ENCODE assay signal across 31 mouse cellular contexts in the genomic region with DNA sequence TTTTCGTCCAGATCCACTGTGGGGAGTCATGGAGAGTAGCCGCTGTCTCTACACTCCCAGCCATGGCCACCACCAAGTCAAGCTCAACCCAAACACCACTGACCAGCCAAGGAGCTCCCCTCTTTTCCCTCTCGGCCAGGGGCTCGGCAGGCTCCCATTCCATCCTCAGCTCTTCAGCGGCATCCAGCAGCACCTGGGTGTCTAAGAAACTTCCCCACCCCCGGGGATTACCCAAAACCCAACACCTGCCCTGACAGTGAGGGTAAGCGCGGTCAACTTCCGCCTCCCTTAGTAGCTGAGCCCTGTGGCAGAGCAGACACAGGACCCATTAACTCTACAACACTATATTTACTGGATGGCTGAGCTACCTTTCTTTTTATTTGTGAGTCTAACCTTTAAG. TPM values are rescaled to one million over a fixed set of nuclear protein-coding genes. Genes with fewer than 3 reads are reported as not detected.
A peak's percentile ranks its signal among the peaks of the same experiment; 100 is the strongest.
DNase-seq lines count a peak whose midpoint lies in the region; ATAC-seq and TF ChIP-seq lines count a peak whose summit lies in the region.
"Had no signal": no experiment of that assay in that cellular context is flagged by ENCODE, and none has a peak within 500 bp of the region (broad histone marks: within the 10 kb centered on the region; RNA-seq: fewer than 3 reads in every experiment).

No protein-coding gene starts in this region.

- no peak for TF ChIP-seq POLR2A in liver, adult 2 months (IDR thresholded peaks at IDR 0.05; ENCODE audit: extremely low read depth, insufficient read depth, low read length)
- no peak for TF ChIP-seq POLR2A in CH12.LX (IDR thresholded peaks at IDR 0.05; ENCODE audit: low read depth, low read length)

- TF ChIP-seq EP300 in CH12.LX (IDR thresholded peaks at IDR 0.05; ENCODE audit: low read length): no peak

- 92% methylated on average over 9 of the region's 9 CpGs for WGBS in liver, adult 2 months
- 66% methylated on average over 9 of the region's 9 CpGs for WGBS in liver, embryonic 12.5 days (ENCODE audit: insufficient replicate concordance)
- WGBS in hindbrain, embryonic 16.5 days: 90% methylated on average over 9 of the region's 9 CpGs

- peak; percentile 2 for DNase-seq in kidney, adult 9 months
- no peak for DNase-seq in kidney, postnatal 14 days
- no peak for DNase-seq in liver, adult 2 months (ENCODE audit: extremely low read depth, low read depth, low spot score)
- DNase-seq in CH12.LX (ENCODE audit: extremely low read depth) (peak; percentile 24), ES-E14 (ENCODE audit: low read depth, low spot score) (no peak)
- DNase-seq: adrenal gland, adult 2 months; adrenal gland, postnatal 10 days; adrenal gland, postnatal 25 days; B cell, adult 2 months; cerebellum, adult 11 months; cerebellum, adult 18-20 months; cerebellum, adult 8-10 months; cerebellum, adult 9-11 months; cerebellum, postnatal 14 days; cerebellum, postnatal 36 days; forebrain, postnatal 0 days had no signal

- no peak overlapping the region for H3K4me3 ChIP-seq in liver, adult 2 months (ENCODE audit: insufficient read depth, low read depth, low read length)
- no peak overlapping the region for H3K4me3 ChIP-seq in liver, embryonic 12.5 days
- H3K4me3 ChIP-seq in CH12.LX (replicated peaks in 1 of 3; ENCODE audit: low read depth in 2 of 3, low read length in 2 of 3, poor library complexity in 1 of 3) (no peak overlapping the region), ES-E14 (ENCODE audit: insufficient read depth in 1 of 2, low read depth in 1 of 2, low read length in 2 of 2, poor library complexity in 1 of 2, severe bottlenecking in 1 of 2) (peak overlapping the region in 1 of 2 experiments; percentile 41; a peak in 2 of 4 replicates)
- no peak overlapping the region for H3K4me3 ChIP-seq in hindbrain, embryonic 16.5 days (ENCODE audit: low read length)
- H3K4me3 ChIP-seq: embryonic facial prominence, embryonic 10.5 days; embryonic facial prominence, embryonic 12.5 days; forebrain, embryonic 13.5 days; forebrain, embryonic 15.5 days had no signal

- H3K9me3 ChIP-seq in liver, embryonic 12.5 days (replicated peaks): no peaks in the 10 kb centered on the region
- peaks cover 2% of the 10 kb centered on the region for H3K9me3 ChIP-seq in CH12.LX (replicated peaks; ENCODE audit: low read length)
- H3K9me3 ChIP-seq in ES-E14 (ENCODE audit: control insufficient read depth, insufficient read depth, low read depth, low read length): no peaks in the 10 kb centered on the region
- H3K9me3 ChIP-seq in hindbrain, embryonic 16.5 days (ENCODE audit: control insufficient read depth, low read length): no peaks in the 10 kb centered on the region
- H3K9me3 ChIP-seq: embryonic facial prominence, embryonic 10.5 days; embryonic facial prominence, embryonic 12.5 days; forebrain, embryonic 13.5 days; forebrain, embryonic 15.5 days had no signal

- H3K27me3 ChIP-seq in liver, adult 2 months (ENCODE audit: control insufficient read depth, insufficient read depth, low read length): no peaks in the 10 kb centered on the region
- no peaks in the 10 kb centered on the region for H3K27me3 ChIP-seq in liver, embryonic 12.5 days (replicated peaks)
- peaks cover 2% of the 10 kb centered on the region for H3K27me3 ChIP-seq in CH12.LX (replicated peaks)
- H3K27me3 ChIP-seq in hindbrain, embryonic 16.5 days (replicated peaks; ENCODE audit: control insufficient read depth, insufficient read depth, low read length): no peaks in the 10 kb centered on the region
- H3K27me3 ChIP-seq: embryonic facial prominence, embryonic 12.5 days; forebrain, embryonic 13.5 days; forebrain, embryonic 15.5 days; Patski had no signal

- TF ChIP-seq CTCF in liver, adult 2 months (IDR thresholded peaks at IDR 0.05; ENCODE audit: low read depth, low read length): no peak
- TF ChIP-seq CTCF in CH12.LX (conservative IDR thresholded peaks at IDR 0.05 in 1 of 2, IDR thresholded peaks at IDR 0.05 in 1 of 2; ENCODE audit: low read depth in 2 of 2, low read length in 2 of 2): no peak

- no peak overlapping the region for H3K4me2 ChIP-seq in liver, embryonic 12.5 days
- no peak overlapping the region for H3K4me2 ChIP-seq in CH12.LX (ENCODE audit: insufficient read depth, low read depth, poor library complexity, severe bottlenecking)
- H3K4me2 ChIP-seq in hindbrain, embryonic 16.5 days (ENCODE audit: low read length): no peak overlapping the region
- H3K4me2 ChIP-seq: embryonic facial prominence, embryonic 12.5 days; forebrain, embryonic 13.5 days; forebrain, embryonic 15.5 days had no signal

- H3K27ac ChIP-seq in liver, adult 2 months (replicated peaks; ENCODE audit: insufficient read depth, low read depth, low read length): peak overlapping the region; percentile 52
- no peak overlapping the region for H3K27ac ChIP-seq in liver, embryonic 12.5 days
- H3K27ac ChIP-seq in CH12.LX (ENCODE audit: insufficient read depth, low read depth) (no peak overlapping the region), ES-E14 (ENCODE audit: insufficient read depth, low read depth, low read length, poor library complexity, severe bottlenecking) (no peak overlapping the region)
- H3K27ac ChIP-seq in hindbrain, embryonic 16.5 days (ENCODE audit: low read depth, low read length): no peak overlapping the region
- H3K27ac ChIP-seq: embryonic facial prominence, embryonic 10.5 days; embryonic facial prominence, embryonic 12.5 days; forebrain, embryonic 13.5 days; forebrain, embryonic 15.5 days had no signal

- no peak for TF ChIP-seq RAD21 in CH12.LX (IDR thresholded peaks at IDR 0.05; ENCODE audit: low read depth, low read length)

- no peak for ATAC-seq in liver, embryonic 12.5 days
- no peak for ATAC-seq in activated CD4-positive, CD25-positive, alpha-beta regulatory T cell, adult 4 months
- no peak for ATAC-seq in hindbrain, embryonic 16.5 days
- ATAC-seq: CD4-positive, CD25-positive, alpha-beta regulatory T cell, adult 4 months; forebrain, embryonic 13.5 days; forebrain, embryonic 15.5 days; forebrain, postnatal 0 days; Patski had no signal

- dilution Hi-C loops in CH12.LX (cut with MboI; ENCODE audit: extremely low pct_ligation_motif_present, extremely low pct_unique_long_range_greater_than_20kb, low sequenced_read_pairs): no loop called here

- peaks cover 17% of the 10 kb centered on the region for H3K4me1 ChIP-seq in liver, adult 2 months (ENCODE audit: control insufficient read depth, insufficient read depth, low read length)
- peaks cover 17% of the 10 kb centered on the region for H3K4me1 ChIP-seq in liver, embryonic 12.5 days
- peaks cover 0 to 23% of the 10 kb centered on the region in 2 experiments; a peak in 2 of 4 replicates for H3K4me1 ChIP-seq in CH12.LX (ENCODE audit: control insufficient read depth in 1 of 2, insufficient read depth in 2 of 2)
- H3K4me1 ChIP-seq in ES-E14 (ENCODE audit: control insufficient read depth in 2 of 2, insufficient read depth in 2 of 2, low read length in 2 of 2, poor library complexity in 1 of 2): peaks cover 3 to 8% of the 10 kb centered on the region in 2 experiments; a peak in 3 of 4 replicates
- H3K4me1 ChIP-seq in hindbrain, embryonic 16.5 days (ENCODE audit: control insufficient read depth, insufficient read depth, low read depth, low read length): peaks cover 8% of the 10 kb centered on the region
- H3K4me1 ChIP-seq: embryonic facial prominence, embryonic 12.5 days had no signal

- H3K9ac ChIP-seq in liver, adult 2 months (ENCODE audit: low read depth, low read length): no peak overlapping the region
- no peak overlapping the region for H3K9ac ChIP-seq in liver, embryonic 12.5 days
- no peak overlapping the region for H3K9ac ChIP-seq in CH12.LX (ENCODE audit: insufficient read depth, low read depth)
- H3K9ac ChIP-seq in ES-E14 (ENCODE audit: insufficient read depth, low read depth, low read length, poor library complexity, severe bottlenecking): peak overlapping the region; percentile 6; the same call in 1 of the 2 replicates
- H3K9ac ChIP-seq in hindbrain, embryonic 16.5 days (ENCODE audit: low read depth, low read length): no peak overlapping the region
- H3K9ac ChIP-seq: embryonic facial prominence, embryonic 12.5 days; forebrain, embryonic 13.5 days; forebrain, embryonic 15.5 days; forebrain, postnatal 0 days had no signal

- H3K36me3 ChIP-seq in liver, adult 2 months (ENCODE audit: control insufficient read depth, insufficient read depth, low read length): no peaks in the 10 kb centered on the region
- no peaks in the 10 kb centered on the region for H3K36me3 ChIP-seq in liver, embryonic 12.5 days
- H3K36me3 ChIP-seq in CH12.LX (replicated peaks in 1 of 2; ENCODE audit: control insufficient read depth in 1 of 2, insufficient read depth in 1 of 2, low read length in 1 of 2) (no peaks in the 10 kb centered on the region), ES-E14 (ENCODE audit: control insufficient read depth, insufficient read depth, low read length, poor library complexity, severe bottlenecking) (no peaks in the 10 kb centered on the region)
- H3K36me3 ChIP-seq in hindbrain, embryonic 16.5 days (ENCODE audit: control insufficient read depth, insufficient read depth, low read length): no peaks in the 10 kb centered on the region
- H3K36me3 ChIP-seq: embryonic facial prominence, embryonic 10.5 days; embryonic facial prominence, embryonic 12.5 days; forebrain, embryonic 15.5 days had no signal

- in situ Hi-C loops in CH12.LX (cut with MboI; ENCODE audit: low pct_ligation_motif_present, low pct_unique_long_range_greater_than_20kb, low sequenced_read_pairs): no loop called here
- in situ Hi-C loops in ES-E14 (cut with MboI; ENCODE audit: low sequenced_read_pairs in 2 of 2, unreplicated experiment in 2 of 2): no loop called here

- peaks cover 7% of the 10 kb centered on the region; the same call in 1 of the 2 replicates for H3K79me2 ChIP-seq in liver, adult 2 months (ENCODE audit: control insufficient read depth, insufficient read depth, low read length)
- peaks cover 13% of the 10 kb centered on the region for H3K79me2 ChIP-seq in CH12.LX (replicated peaks; ENCODE audit: control insufficient read depth, extremely low read depth, insufficient read depth, poor library complexity, severe bottlenecking)

RNA-seq across cellular contexts. Expression of a gene that starts 3.4 kb away (rescaled TPM):
- 22.2 and 24.3 TPM in 2 replicates for total RNA-seq in liver, adult 2 months (2014; rRNA removed)
- polyA plus RNA-seq in liver, adult 2 months (2012; rRNA removed): 3.1 and 3.9 TPM in 2 replicates
- 7.3 and 8.2 TPM in 2 replicates for polyA plus RNA-seq in liver, embryonic 12.5 days (2016; fragmentation: Nextera tagmentation; extraction: Ambion mirVana)
- total RNA-seq in CH12.LX (2012; rRNA removed): 9.5 and 10.5 TPM in 2 replicates
- total RNA-seq in CH12.LX (2014; rRNA removed): 10.7 and 12.0 TPM in 2 replicates
- polyA plus RNA-seq in CH12.LX (2012; ENCODE audit: insufficient read length, low read depth): 8.9 and 9.2 TPM in 2 replicates
- 9.8 and 10.5 TPM in 2 replicates for total RNA-seq in ES-E14 (2012; rRNA removed)
- 10 to 100 TPM; 10.9 to 11.8 TPM for polyA plus RNA-seq in activated CD4-positive, CD25-positive, alpha-beta regulatory T cell, adult 4 months (2017; shearing (Covaris generic))
- 15.9 and 20.5 TPM in 2 replicates for polyA plus RNA-seq in hindbrain, embryonic 16.5 days (2015; fragmentation: Nextera tagmentation; extraction: Ambion mirVana)

RNA-seq across cellular contexts. Expression of a gene that starts 28.5 kb away (rescaled TPM):
- not detected in 2 replicates for total RNA-seq in liver, adult 2 months (2014; rRNA removed)
- polyA plus RNA-seq in liver, adult 2 months (2012; rRNA removed): not detected in 2 replicates
- not detected in 2 replicates for polyA plus RNA-seq in liver, embryonic 12.5 days (2016; fragmentation: Nextera tagmentation; extraction: Ambion mirVana)
- total RNA-seq in CH12.LX (2012; rRNA removed) (not detected in 2 replicates), CH12.LX (2014; rRNA removed) (not detected in 2 replicates), ES-E14 (2012; rRNA removed) (not detected in 2 replicates)
- not detected in 2 replicates for polyA plus RNA-seq in CH12.LX (2012; ENCODE audit: insufficient read length, low read depth)
- polyA plus RNA-seq in activated CD4-positive, CD25-positive, alpha-beta regulatory T cell, adult 4 months (2017; shearing (Covaris generic)): not detected
- polyA plus RNA-seq in hindbrain, embryonic 16.5 days (2015; fragmentation: Nextera tagmentation; extraction: Ambion mirVana): not detected in 2 replicates
- total RNA-seq: adrenal gland, adult 2 months; adrenal gland, postnatal 10 days; adrenal gland, postnatal 25 days; adrenal gland, postnatal 4 days; common myeloid progenitor, adult 5-6 weeks; forebrain, postnatal 0 days; MEL had no signal
- polyA plus RNA-seq: adrenal gland, adult 2 months; brain, embryonic 14.5 days; CD4-positive, CD25-positive, alpha-beta regulatory T cell, adult 4 months; embryonic facial prominence, embryonic 10.5 days; embryonic facial prominence, embryonic 12.5 days; embryonic facial prominence, embryonic 14.5 days; forebrain, embryonic 11.5 days; forebrain, embryonic 13.5 days; forebrain, embryonic 15.5 days; forebrain, postnatal 0 days; Patski had no signal

RNA-seq across cellular contexts. Expression of a gene that starts 35.3 kb away (rescaled TPM):
- total RNA-seq in liver, adult 2 months (2014; rRNA removed): 8.9 and 10.2 TPM in 2 replicates
- 6.0 and 6.8 TPM in 2 replicates for polyA plus RNA-seq in liver, adult 2 months (2012; rRNA removed)
- 19.0 and 19.6 TPM in 2 replicates for polyA plus RNA-seq in liver, embryonic 12.5 days (2016; fragmentation: Nextera tagmentation; extraction: Ambion mirVana)
- total RNA-seq in CH12.LX (2012; rRNA removed) (9.0 and 10.8 TPM in 2 replicates), CH12.LX (2014; rRNA removed) (9.0 and 9.6 TPM in 2 replicates), ES-E14 (2012; rRNA removed) (12.2 and 15.5 TPM in 2 replicates)
- 12.1 and 13.6 TPM in 2 replicates for polyA plus RNA-seq in CH12.LX (2012; ENCODE audit: insufficient read length, low read depth)
- 10 to 100 TPM; 17.9 TPM for polyA plus RNA-seq in activated CD4-positive, CD25-positive, alpha-beta regulatory T cell, adult 4 months (2017; shearing (Covaris generic))
- polyA plus RNA-seq in hindbrain, embryonic 16.5 days (2015; fragmentation: Nextera tagmentation; extraction: Ambion mirVana): 79.0 and 82.3 TPM in 2 replicates

Comparison
In these comparisons a context has a peak if more than half of its experiments do, and no peak if none do; other contexts are left out.
1. DNase-seq: peak in kidney, adult 9 months (single experiment) and CH12.LX (single experiment); none in kidney, postnatal 14 days (single experiment), liver, adult 2 months (single experiment) and ES-E14 (single experiment).